ENCODE assay signal across 10 mouse cellular contexts in the genomic region with DNA sequence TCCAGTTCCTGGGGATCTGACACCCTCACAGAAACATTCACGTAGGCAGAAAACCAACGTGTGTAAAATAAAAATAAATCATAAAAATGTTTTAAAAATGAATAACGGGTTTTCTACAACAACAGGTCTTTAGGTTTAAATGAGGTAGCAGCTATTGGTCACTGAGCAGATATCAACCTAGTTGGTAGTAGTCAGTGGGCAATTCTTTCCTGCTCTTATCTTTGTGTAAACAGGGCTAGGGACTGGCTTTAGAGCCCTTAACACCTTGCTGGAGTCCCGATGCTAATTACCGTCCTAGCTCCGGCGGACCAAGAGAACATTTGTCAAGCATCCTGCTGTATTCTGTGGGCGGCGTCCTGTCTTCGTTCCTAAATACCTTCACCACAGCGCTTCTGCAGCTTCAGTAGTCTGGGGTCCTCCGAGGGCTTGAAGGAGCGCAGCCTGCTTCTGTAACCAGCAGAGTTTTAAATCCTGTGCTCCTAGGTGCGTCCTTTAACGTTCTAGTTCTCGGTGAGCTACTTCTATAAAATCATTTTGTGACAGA. TPM values are rescaled to one million over a fixed set of nuclear protein-coding genes. Genes with fewer than 3 reads are reported as not detected.
DNase-seq lines count a peak whose midpoint lies in the region; ATAC-seq lines count a peak whose summit lies in the region.
"Had no signal": no experiment of that assay in that cellular context is flagged by ENCODE, and none has a peak within 500 bp of the region (broad histone marks: within the 10 kb centered on the region; RNA-seq: fewer than 3 reads in every experiment).

No protein-coding gene starts in this region.

- no peaks in the 10 kb centered on the region for H3K36me3 ChIP-seq in heart, embryonic 11.5 days (ENCODE audit: control insufficient read depth, insufficient read depth, low read length)
- no peaks in the 10 kb centered on the region for H3K36me3 ChIP-seq in hindbrain, embryonic 10.5 days
- H3K36me3 ChIP-seq in midbrain, embryonic 11.5 days (ENCODE audit: control insufficient read depth, insufficient read depth, low read length): no peaks in the 10 kb centered on the region

- no peaks in the 10 kb centered on the region for H3K9me3 ChIP-seq in heart, embryonic 11.5 days (replicated peaks; ENCODE audit: control insufficient read depth, low read length)
- no peaks in the 10 kb centered on the region for H3K9me3 ChIP-seq in hindbrain, embryonic 10.5 days
- H3K9me3 ChIP-seq in midbrain, embryonic 11.5 days (ENCODE audit: control insufficient read depth, low read length): no peaks in the 10 kb centered on the region

- H3K4me2 ChIP-seq in heart, embryonic 11.5 days: peak overlapping the region; percentile 80
- H3K4me2 ChIP-seq in midbrain, embryonic 11.5 days: peak overlapping the region; percentile 57

- no peak overlapping the region for H3K4me3 ChIP-seq in heart, embryonic 11.5 days (ENCODE audit: low read depth, low read length)
- H3K4me3 ChIP-seq in hindbrain, embryonic 10.5 days: peak overlapping the region; percentile 50
- no peak overlapping the region for H3K4me3 ChIP-seq in midbrain, embryonic 11.5 days (ENCODE audit: low read depth, low read length)

- H3K9ac ChIP-seq in heart, embryonic 11.5 days (ENCODE audit: low read depth, low read length): no peak overlapping the region
- no peak overlapping the region for H3K9ac ChIP-seq in midbrain, embryonic 11.5 days (ENCODE audit: low read length)

- ATAC-seq in heart, embryonic 11.5 days (replicated peaks; ENCODE audit: insufficient number of reproducible peaks, low FRiP score, low TSS enrichment): no peak
- peak; percentile 47 for ATAC-seq in midbrain, embryonic 11.5 days (ENCODE audit: low FRiP score)

- no peaks in the 10 kb centered on the region for H3K4me1 ChIP-seq in heart, embryonic 11.5 days (ENCODE audit: control insufficient read depth, insufficient read depth, low read length)
- peaks cover 30% of the 10 kb centered on the region for H3K4me1 ChIP-seq in hindbrain, embryonic 10.5 days (replicated peaks)
- peaks cover 14% of the 10 kb centered on the region for H3K4me1 ChIP-seq in midbrain, embryonic 11.5 days (ENCODE audit: control insufficient read depth, insufficient read depth, low read length)

- no peak overlapping the region for H3K27ac ChIP-seq in heart, embryonic 11.5 days (ENCODE audit: low read depth, low read length)
- H3K27ac ChIP-seq in hindbrain, embryonic 10.5 days: no peak overlapping the region
- no peak overlapping the region for H3K27ac ChIP-seq in midbrain, embryonic 11.5 days (ENCODE audit: low read depth, low read length)

- 7% methylated on average over 16 of the region's 16 CpGs for WGBS in heart, embryonic 11.5 days (ENCODE audit: insufficient replicate concordance)
- WGBS in hindbrain, embryonic 10.5 days: 11% methylated on average over 16 of the region's 16 CpGs
- 12% methylated on average over 16 of the region's 16 CpGs for WGBS in midbrain, embryonic 11.5 days

- no peak for DNase-seq in heart, adult 9 months (ENCODE audit: low spot score in 2 of 2)
- peak; percentile 31 for DNase-seq in brain, adult 2 months (ENCODE audit: low read depth, low spot score)
- DNase-seq in hindbrain, embryonic 10.5 days (ENCODE audit: low spot score): peak; percentile 23
- DNase-seq in midbrain, embryonic 11.5 days (ENCODE audit: low spot score, missing footprints): peak; percentile 90
- DNase-seq in ovary, postnatal 36 days (ENCODE audit: low spot score): no peak
- no peak for DNase-seq in kidney, postnatal 4 days
- DNase-seq in cerebellum, postnatal 25 days: no peak
- DNase-seq: adrenal gland, postnatal 25 days; lung, postnatal 36 days had no signal

- peaks cover 4% of the 10 kb centered on the region; the same call in 1 of the 2 replicates for H3K27me3 ChIP-seq in heart, embryonic 11.5 days (ENCODE audit: control insufficient read depth, insufficient read depth, low read length)
- H3K27me3 ChIP-seq in hindbrain, embryonic 10.5 days (ENCODE audit: insufficient read depth, poor library complexity, severe bottlenecking): peaks cover 37% of the 10 kb centered on the region
- peaks cover 3% of the 10 kb centered on the region for H3K27me3 ChIP-seq in midbrain, embryonic 11.5 days (ENCODE audit: control insufficient read depth, insufficient read depth, low read length)

RNA-seq across cellular contexts. Expression of a gene that starts 0.6 kb away (rescaled TPM):
- polyA plus RNA-seq in heart, embryonic 11.5 days (2014; fragmentation: Nextera tagmentation; extraction: Ambion mirVana): not detected in 2 replicates
- 0.55 and 3.2 TPM in 2 replicates for polyA plus RNA-seq in hindbrain, embryonic 10.5 days (2016; fragmentation: Nextera tagmentation; extraction: Ambion mirVana)
- 0.22 TPM in 1 of 2 replicates, not detected in the other for polyA plus RNA-seq in midbrain, embryonic 11.5 days (2014; fragmentation: Nextera tagmentation; extraction: Ambion mirVana)

RNA-seq across cellular contexts. Expression of a gene that starts 48.8 kb away (rescaled TPM):
- polyA plus RNA-seq in heart, embryonic 11.5 days (2014; fragmentation: Nextera tagmentation; extraction: Ambion mirVana): 0.40 TPM in 1 of 2 replicates, not detected in the other
- not detected in 2 replicates for polyA plus RNA-seq in hindbrain, embryonic 10.5 days (2016; fragmentation: Nextera tagmentation; extraction: Ambion mirVana)
- polyA plus RNA-seq in midbrain, embryonic 11.5 days (2014; fragmentation: Nextera tagmentation; extraction: Ambion mirVana): 0.23 and 0.43 TPM in 2 replicates

Comparison
In these comparisons a context has a peak if more than half of its experiments do, and no peak if none do; other contexts are left out.
1. DNase-seq: peak in brain, adult 2 months (single experiment), hindbrain, embryonic 10.5 days (single experiment) and midbrain, embryonic 11.5 days (single experiment); none in heart, adult 9 months (0 of 2), ovary, postnatal 36 days (single experiment), kidney, postnatal 4 days (0 of 2) and cerebellum, postnatal 25 days (0 of 2).